Mouse (Mus musculus) MEL (cell line): ENCODE data around the gene Ugt1a10. TPM values are rescaled to one million over a fixed set of nuclear protein-coding genes. Genes with fewer than 3 reads are reported as not detected.

Experiments
- DNase-seq: peaks from one replicate; pipeline ENCODE4 v3.0.0; 2011; ENCODE audit warnings: low read depth, low spot score
- H3K27ac ChIP-seq: 2 replicates; pipeline ENCODE4 v1.5.1; 2012; ENCODE audit warnings: low read depth, mild to moderate bottlenecking, control low read depth, low read length, moderate library complexity; ENCODE audit not compliant: control insufficient read depth
- H3K27me3 ChIP-seq, 2 experiments: fragments of 150-350 bp in 1 of 2; sonication (generic) in 1 of 2; 2 replicates each; pipeline ENCODE4 v1.6.1; 2012; ENCODE audit warnings: low read length in 2 of 2, mild to moderate bottlenecking in 2 of 2, improper control_type of control experiment in 1 of 2, moderate library complexity in 1 of 2; ENCODE audit not compliant: insufficient read depth in 2 of 2, control insufficient read depth in 1 of 2
- H3K36me3 ChIP-seq, 2 experiments: 2 replicates each; pipeline ENCODE4 v1.6.1; 2012 to 2014; ENCODE audit warnings: low read length in 2 of 2, improper control_type of control experiment in 1 of 2, inconsistent platforms in 1 of 2, mild to moderate bottlenecking in 1 of 2; ENCODE audit not compliant: insufficient read depth in 2 of 2, control insufficient read depth in 1 of 2
- H3K4me1 ChIP-seq, 2 experiments: fragments of 150-350 bp in 1 of 2; sonication (generic) in 1 of 2; 2 replicates each; pipeline ENCODE4 v1.6.1; 2012; ENCODE audit warnings: low read length in 2 of 2, improper control_type of control experiment in 1 of 2, mild to moderate bottlenecking in 1 of 2; ENCODE audit not compliant: insufficient read depth in 2 of 2, control insufficient read depth in 1 of 2
- H3K4me3 ChIP-seq, 2 experiments: fragments of 150-350 bp in 1 of 2; sonication (generic) in 1 of 2; 2 replicates each; pipeline ENCODE4 v1.5.1; 2012; ENCODE audit warnings: low read depth in 2 of 2, low read length in 2 of 2, mild to moderate bottlenecking in 2 of 2, moderate library complexity in 2 of 2, control low read depth in 1 of 2, improper control_type of control experiment in 1 of 2; ENCODE audit not compliant: control insufficient read depth in 1 of 2, insufficient read depth in 1 of 2
- H3K79me2 ChIP-seq: 2 replicates; pipeline ENCODE4 v1.6.1; 2012; ENCODE audit warnings: mild to moderate bottlenecking, low read length, moderate library complexity; ENCODE audit not compliant: control insufficient read depth, poor library complexity, insufficient read depth
- H3K9ac ChIP-seq: 2 replicates; pipeline ENCODE4 v1.6.1; 2012; ENCODE audit warnings: low read depth, mild to moderate bottlenecking, control low read depth, low read length, moderate library complexity; ENCODE audit not compliant: control insufficient read depth, poor library complexity, severe bottlenecking
- H3K9me3 ChIP-seq: fragments of 150-350 bp; sonication (generic); replicated peaks from 2 replicates; pipeline ENCODE4 v1.6.1; 2012; ENCODE audit warnings: mild to moderate bottlenecking, low read length, improper control_type of control experiment, moderate library complexity; ENCODE audit not compliant: insufficient read depth
- BHLHE40 ChIP-seq: IDR thresholded peaks from 2 replicates; pipeline ENCODE4 v1.6.1; 2012; ENCODE audit warnings: low read depth, mild to moderate bottlenecking, inconsistent platforms, low read length, improper control_type of control experiment, borderline replicate concordance
- CHD1 ChIP-seq: IDR thresholded peaks from 2 replicates; pipeline ENCODE4 v1.6.1; 2012; ENCODE audit warnings: low read depth, mild to moderate bottlenecking, inconsistent platforms, low read length, improper control_type of control experiment
- E2F4 ChIP-seq: IDR thresholded peaks from 2 replicates; pipeline ENCODE4 v1.6.1; 2011; ENCODE audit warnings: low read depth, low read length, improper control_type of control experiment, borderline replicate concordance
- ELF1 ChIP-seq: IDR thresholded peaks from 2 replicates; pipeline ENCODE4 v1.6.1; 2014; ENCODE audit warnings: low read depth, mild to moderate bottlenecking, inconsistent platforms, low read length, improper control_type of control experiment, moderate library complexity
- EP300 ChIP-seq, 2 experiments: IDR thresholded peaks; 2 replicates each; pipeline ENCODE4 v1.6.1; 2011; ENCODE audit warnings: improper control_type of control experiment in 2 of 2, low read length in 2 of 2, low read depth in 1 of 2, mild to moderate bottlenecking in 1 of 2
- ETS1 ChIP-seq: IDR thresholded peaks from 2 replicates; pipeline ENCODE4 v1.6.1; 2012; ENCODE audit warnings: low read depth, mild to moderate bottlenecking, inconsistent platforms, low read length, improper control_type of control experiment, moderate library complexity
- GATA1 ChIP-seq: IDR thresholded peaks from 2 replicates; pipeline ENCODE4 v1.6.1; 2011; ENCODE audit warnings: low read depth, low read length, improper control_type of control experiment
- HCFC1 ChIP-seq: IDR thresholded peaks from 2 replicates; pipeline ENCODE4 v1.6.1; 2012; ENCODE audit warnings: low read depth, mild to moderate bottlenecking, inconsistent platforms, low read length, improper control_type of control experiment, moderate library complexity
- JUND ChIP-seq: IDR thresholded peaks from 2 replicates; pipeline ENCODE4 v1.6.1; 2011; ENCODE audit warnings: low read depth, mild to moderate bottlenecking, improper control_type of control experiment, low read length
- KAT2A ChIP-seq: conservative IDR thresholded peaks from 2 replicates; pipeline ENCODE4 v1.6.1; 2012; ENCODE audit warnings: low read depth, low read length, improper control_type of control experiment, inconsistent platforms
- MAFK ChIP-seq: IDR thresholded peaks from 2 replicates; pipeline ENCODE4 v1.6.1; 2011; ENCODE audit warnings: low read depth, mild to moderate bottlenecking, low read length, improper control_type of control experiment, borderline replicate concordance
- MEF2A ChIP-seq: IDR thresholded peaks from 2 replicates; pipeline ENCODE4 v1.6.1; 2014; ENCODE audit warnings: low read depth, mild to moderate bottlenecking, inconsistent platforms, low read length, improper control_type of control experiment; ENCODE audit not compliant: poor library complexity, insufficient replicate concordance, severe bottlenecking; ENCODE audit errors: extremely low read depth
- MYC ChIP-seq: IDR thresholded peaks from 2 replicates; pipeline ENCODE4 v1.6.1; 2011; ENCODE audit warnings: low read depth, mild to moderate bottlenecking, low read length, improper control_type of control experiment, moderate library complexity
- NELFE ChIP-seq: IDR thresholded peaks from 2 replicates; pipeline ENCODE4 v1.6.1; 2011; ENCODE audit warnings: low read depth, low read length, improper control_type of control experiment
- POLR2A ChIP-seq, 2 experiments: IDR thresholded peaks; 2 replicates each; pipeline ENCODE4 v1.6.1; 2011 to 2012; ENCODE audit warnings: low read length in 2 of 2, mild to moderate bottlenecking in 2 of 2, control low read depth in 1 of 2, improper control_type of control experiment in 1 of 2, low read depth in 1 of 2, moderate library complexity in 1 of 2; ENCODE audit not compliant: control insufficient read depth in 1 of 2, insufficient read depth in 1 of 2, poor library complexity in 1 of 2
- POLR2AphosphoS5 ChIP-seq: IDR thresholded peaks from 2 replicates; pipeline ENCODE4 v1.6.1; 2012; ENCODE audit warnings: low read depth, borderline replicate concordance, mild to moderate bottlenecking, inconsistent platforms, low read length, moderate library complexity, mixed read lengths
- RAD21 ChIP-seq: IDR thresholded peaks from 2 replicates; pipeline ENCODE4 v1.6.1; 2011; ENCODE audit warnings: mild to moderate bottlenecking, low read depth, low read length, improper control_type of control experiment
- SIN3A ChIP-seq: IDR thresholded peaks from 2 replicates; pipeline ENCODE4 v1.6.1; 2012; ENCODE audit warnings: low read length, improper control_type of control experiment, inconsistent platforms
- TAL1 ChIP-seq: IDR thresholded peaks from 2 replicates; pipeline ENCODE4 v1.6.1; 2012; ENCODE audit warnings: mild to moderate bottlenecking, inconsistent platforms, low read length, moderate library complexity, mixed read lengths
- TBP ChIP-seq: IDR thresholded peaks from 2 replicates; pipeline ENCODE4 v1.8.0; 2011; ENCODE audit warnings: low read depth, low read length, improper control_type of control experiment
- TCF12 ChIP-seq: IDR thresholded peaks from 2 replicates; pipeline ENCODE4 v1.6.1; 2014; ENCODE audit warnings: low read depth, mild to moderate bottlenecking, inconsistent platforms, low read length, improper control_type of control experiment, moderate library complexity
- UBTF ChIP-seq: IDR thresholded peaks from 2 replicates; pipeline ENCODE4 v1.6.1; 2012; ENCODE audit warnings: low read depth, mild to moderate bottlenecking, inconsistent platforms, low read length, improper control_type of control experiment, moderate library complexity, borderline replicate concordance; ENCODE audit not compliant: insufficient read depth
- USF2 ChIP-seq, 2 experiments: IDR thresholded peaks; 2 replicates each; pipeline ENCODE4 v1.6.1; 2011 to 2012; ENCODE audit warnings: improper control_type of control experiment in 2 of 2, low read length in 2 of 2, borderline replicate concordance in 1 of 2, inconsistent platforms in 1 of 2, low read depth in 1 of 2, mild to moderate bottlenecking in 1 of 2; ENCODE audit not compliant: insufficient read depth in 1 of 2
- ZKSCAN1 ChIP-seq: IDR thresholded peaks from 2 replicates; pipeline ENCODE4 v1.6.1; 2012; ENCODE audit warnings: low read depth, mild to moderate bottlenecking, inconsistent platforms, low read length, improper control_type of control experiment, moderate library complexity
- ZNF384 ChIP-seq: IDR thresholded peaks from 2 replicates; pipeline ENCODE4 v1.6.1; 2012; ENCODE audit warnings: low read depth, mild to moderate bottlenecking, inconsistent platforms, low read length, improper control_type of control experiment
- polyA plus RNA-seq, 2 experiments: library from polyadenylated mRNA; stranded (reverse) in 1 of 2; unstranded in 1 of 2; fragments of >175 nt in 1 of 2; fragments of >200 nt in 1 of 2; gene quantifications; 2 replicates each; pipeline versions ENCODE4 v1.2.1 to v1.2.4; 2012; ENCODE audit warnings: low replicate concordance in 2 of 2, low read depth in 1 of 2; ENCODE audit not compliant: insufficient read length in 2 of 2, insufficient read depth in 1 of 2, missing spikeins in 1 of 2
- total RNA-seq: library from RNA; depleted of rRNA; stranded (reverse); fragments of 300-350 nt; gene quantifications from 2 replicates; pipeline ENCODE4 v1.2.3, GENCODE M21; 2012

Gene Ugt1a10
- total and polyA plus RNA-seq, 3 experiments = not detected

GRCm38 (mm10) chr1:88249596-88249995, 194.4 kb downstream of the Ugt1a10 start:
- TF ChIP-seq SIN3A = no peak
- no peak for TF ChIP-seq ZNF384
- TF ChIP-seq TCF12 = no peak
- no peak for TF ChIP-seq RAD21
- no peak for TF ChIP-seq POLR2AphosphoS5
- TF ChIP-seq EP300 (IDR thresholded peaks at IDR 0.05; ENCODE audit: low read depth in 1 of 2, low read length in 2 of 2) = no peak
- no peak for TF ChIP-seq BHLHE40
- no peak for TF ChIP-seq MAFK
- no peak for TF ChIP-seq GATA1
- no peak for TF ChIP-seq JUND
- no peak for TF ChIP-seq TAL1
- TF ChIP-seq POLR2A (IDR thresholded peaks at IDR 0.05; ENCODE audit: control insufficient read depth in 1 of 2, insufficient read depth in 1 of 2, low read depth in 1 of 2, low read length in 2 of 2, poor library complexity in 1 of 2) = no peak
- TF ChIP-seq HCFC1 = no peak
- no peak for TF ChIP-seq TBP
- TF ChIP-seq E2F4 = no peak
- 0 out of 4 replicates have a peak, but pooled peaks cover 0 to 3% of the 10 kb centered on the region in 2 experiments for H3K4me1 ChIP-seq
- no peak overlapping the region for H3K27ac ChIP-seq
- no peak for DNase-seq
- no peaks in the 10 kb centered on the region for H3K9me3 ChIP-seq
- no peak overlapping the region for H3K4me3 ChIP-seq
- no peak overlapping the region for H3K9ac ChIP-seq
- no peaks in the 10 kb centered on the region for H3K27me3 ChIP-seq
- H3K36me3 ChIP-seq = no peaks in the 10 kb centered on the region
- H3K79me2 ChIP-seq = no peaks in the 10 kb centered on the region

GRCm38 (mm10) chr1:88250023-88250422, 194.8 kb downstream of the Ugt1a10 start:
- H3K9ac ChIP-seq = no peak overlapping the region
- no peak overlapping the region for H3K27ac ChIP-seq
- H3K4me1 ChIP-seq = 0 out of 4 replicates have a peak, but pooled peaks cover 0 to 3% of the 10 kb centered on the region in 2 experiments
- H3K79me2 ChIP-seq = no peaks in the 10 kb centered on the region
- no peaks in the 10 kb centered on the region for H3K36me3 ChIP-seq
- no peaks in the 10 kb centered on the region for H3K9me3 ChIP-seq
- no peaks in the 10 kb centered on the region for H3K27me3 ChIP-seq
- TF ChIP-seq MYC (no peak), NELFE (no peak), POLR2AphosphoS5 (no peak), KAT2A (no peak), TCF12 (no peak), CHD1 (no peak), TBP (no peak), ETS1 (no peak), EP300 (IDR thresholded peaks at IDR 0.05; ENCODE audit: low read depth in 1 of 2, low read length in 2 of 2) (no peak), ELF1 (no peak), MEF2A (no peak), ZKSCAN1 (no peak), MAFK (no peak), USF2 (IDR thresholded peaks at IDR 0.05; ENCODE audit: borderline replicate concordance in 1 of 2, insufficient read depth in 1 of 2, low read depth in 1 of 2, low read length in 2 of 2) (no peak), ZNF384 (no peak), UBTF (no peak)
- TF ChIP-seq, all 39 proteins: peak for 0
- no peak overlapping the region for H3K4me3 ChIP-seq
- DNase-seq = no peak
